8 mouse cellular contexts compared by ENCODE assay signal in genomic region chr3:141936594-141937272, GRCm38 (mm10).
DNase-seq lines count a peak whose midpoint lies in the region; ATAC-seq and TF ChIP-seq lines count a peak whose summit lies in the region.

No protein-coding gene starts in this region.

- H3K36me3 ChIP-seq in heart, embryonic 13.5 days = no peaks in the 10 kb centered on the region
- H3K36me3 ChIP-seq in hindbrain, embryonic 12.5 days = no peaks in the 10 kb centered on the region
- no peaks in the 10 kb centered on the region for H3K36me3 ChIP-seq in neural tube, embryonic 12.5 days

- ATAC-seq in heart, embryonic 13.5 days (ENCODE audit: extremely low read depth, insufficient number of reproducible peaks, low FRiP score, low TSS enrichment) = no peak
- peak; percentile 94 for ATAC-seq in hindbrain, embryonic 12.5 days (ENCODE audit: low FRiP score)
- ATAC-seq in neural tube, embryonic 12.5 days (ENCODE audit: low FRiP score, low read depth) = peak; percentile 90

- H3K4me3 ChIP-seq in heart, embryonic 13.5 days = no peak overlapping the region
- no peak overlapping the region for H3K4me3 ChIP-seq in cortical plate, adult 2 months (ENCODE audit: insufficient read depth, low read length)
- H3K4me3 ChIP-seq in hindbrain, embryonic 12.5 days = no peak overlapping the region
- H3K4me3 ChIP-seq in neural tube, embryonic 12.5 days = no peak overlapping the region

- H3K4me2 ChIP-seq in heart, embryonic 13.5 days = peak overlapping the region; percentile 31; the same call in 1 of the 2 replicates
- H3K4me2 ChIP-seq in hindbrain, embryonic 12.5 days (replicated peaks) = peak overlapping the region; percentile 41
- peak overlapping the region; percentile 50 for H3K4me2 ChIP-seq in neural tube, embryonic 12.5 days (replicated peaks)

- no peak for TF ChIP-seq POLR2A in cortical plate, adult 2 months (IDR thresholded peaks at IDR 0.05; ENCODE audit: extremely low read depth, insufficient read depth, low read length)

- no peaks in the 10 kb centered on the region; the same call in 1 of the 2 replicates for H3K27me3 ChIP-seq in heart, embryonic 13.5 days (replicated peaks)
- no peaks in the 10 kb centered on the region for H3K27me3 ChIP-seq in hindbrain, embryonic 12.5 days
- H3K27me3 ChIP-seq in neural tube, embryonic 12.5 days (replicated peaks) = no peaks in the 10 kb centered on the region

- peaks cover 20% of the 10 kb centered on the region for H3K4me1 ChIP-seq in heart, embryonic 13.5 days
- H3K4me1 ChIP-seq in cortical plate, adult 2 months (ENCODE audit: control insufficient read depth, insufficient read depth, low read length) = peaks cover 3% of the 10 kb centered on the region; the same call in 1 of the 2 replicates
- H3K4me1 ChIP-seq in hindbrain, embryonic 12.5 days = peaks cover 42% of the 10 kb centered on the region
- H3K4me1 ChIP-seq in neural tube, embryonic 12.5 days = peaks cover 31% of the 10 kb centered on the region

- H3K9ac ChIP-seq in heart, embryonic 13.5 days = no peak overlapping the region
- no peak overlapping the region for H3K9ac ChIP-seq in hindbrain, embryonic 12.5 days
- H3K9ac ChIP-seq in neural tube, embryonic 12.5 days = no peak overlapping the region

- intact Hi-C loops in heart, postnatal 36 days (cut with DNase I) = no loop called here

- no peak for TF ChIP-seq CTCF in cortical plate, adult 2 months (IDR thresholded peaks at IDR 0.05; ENCODE audit: extremely low read depth, insufficient read depth, low read length)

- 56% methylated on average over 16 of the region's 16 CpGs for WGBS in heart, embryonic 13.5 days
- WGBS in hindbrain, embryonic 12.5 days = 5% methylated on average over 16 of the region's 16 CpGs
- 8% methylated on average over 16 of the region's 16 CpGs for WGBS in neural tube, embryonic 12.5 days

- no peaks in the 10 kb centered on the region for H3K9me3 ChIP-seq in heart, embryonic 13.5 days
- H3K9me3 ChIP-seq in hindbrain, embryonic 12.5 days (replicated peaks) = no peaks in the 10 kb centered on the region
- no peaks in the 10 kb centered on the region for H3K9me3 ChIP-seq in neural tube, embryonic 12.5 days

- no peak for DNase-seq in heart, postnatal 36 days
- no peak for DNase-seq in c-Kit-positive CD71-positive TER-119-positive erythroid progenitor cells, embryonic 14.5 days (ENCODE audit: low spot score)
- DNase-seq in lung, postnatal 10 days = no peak
- no peak for DNase-seq in urinary bladder, adult 18-20 months (ENCODE audit: low spot score in 2 of 2)

- no peak overlapping the region for H3K27ac ChIP-seq in heart, embryonic 13.5 days (replicated peaks)
- peak overlapping the region; percentile 19 for H3K27ac ChIP-seq in cortical plate, adult 2 months (ENCODE audit: insufficient read depth, low read length)
- peak overlapping the region; percentile 71 for H3K27ac ChIP-seq in hindbrain, embryonic 12.5 days
- H3K27ac ChIP-seq in neural tube, embryonic 12.5 days = peak overlapping the region; percentile 29; the same call in 1 of the 2 replicates
